Mouse (Mus musculus) CD4-positive helper T cell, adult 2 months (primary cell): ENCODE data around the gene Gtf3c1.

Experiments used
- DNase-seq: peaks from one replicate; pipeline ENCODE4 v3.0.0-alpha.2; 2012; ENCODE audit warnings: low read depth, missing footprints, low spot score

The Gtf3c1 gene

DNA sequence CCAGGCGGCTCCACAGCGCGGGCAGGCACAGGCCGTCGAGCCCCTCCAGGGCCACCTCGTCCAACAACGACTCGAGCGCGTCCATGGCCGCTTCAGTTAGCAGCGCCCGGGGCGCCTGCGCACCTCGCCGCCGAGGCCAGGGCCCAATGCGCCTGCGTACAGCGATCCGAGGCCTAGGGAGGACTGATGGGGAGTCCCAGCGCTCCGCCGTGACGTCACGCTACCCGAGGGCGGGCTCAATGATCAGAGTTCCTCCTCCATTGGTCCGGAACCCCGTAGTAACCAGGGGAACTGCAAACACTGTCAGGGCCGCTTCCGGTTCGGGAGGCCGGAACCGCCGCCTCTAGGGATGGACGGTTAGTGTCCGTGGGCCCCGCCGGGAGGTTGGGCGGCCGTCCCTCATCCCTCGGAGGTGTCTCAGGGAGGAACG is at the start of gene Gtf3c1, which contains the start of gene D430042O09Rik:
Gene Gtf3c1 (minus strand): TSS at position 188 of the 430 bp plus-strand sequence.
Gene D430042O09Rik (plus strand): TSS at position 296 of the 430 bp plus-strand sequence.
- DNase-seq: peak; percentile 99

DNA sequence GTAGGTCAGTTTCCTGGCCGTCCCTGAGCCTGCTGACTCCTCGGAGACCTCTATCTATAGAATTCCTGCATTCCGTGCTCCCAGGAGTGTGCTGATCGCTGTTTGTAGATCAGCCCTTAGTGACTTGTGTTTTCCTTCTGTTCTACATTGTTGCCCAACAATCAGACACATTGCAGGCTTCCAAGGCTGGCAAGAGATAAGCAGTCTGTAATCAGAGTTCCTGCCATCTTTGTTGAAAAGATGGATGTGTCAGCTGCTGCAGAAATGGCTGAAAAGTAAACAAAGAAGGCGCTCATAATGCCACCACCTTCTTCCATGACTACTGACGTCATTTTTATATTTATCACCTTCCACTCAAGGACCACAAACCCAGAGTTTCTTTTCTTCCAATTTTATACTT is 49.2 kb upstream of the Gtf3c1 start:
- no peak for DNase-seq

DNA sequence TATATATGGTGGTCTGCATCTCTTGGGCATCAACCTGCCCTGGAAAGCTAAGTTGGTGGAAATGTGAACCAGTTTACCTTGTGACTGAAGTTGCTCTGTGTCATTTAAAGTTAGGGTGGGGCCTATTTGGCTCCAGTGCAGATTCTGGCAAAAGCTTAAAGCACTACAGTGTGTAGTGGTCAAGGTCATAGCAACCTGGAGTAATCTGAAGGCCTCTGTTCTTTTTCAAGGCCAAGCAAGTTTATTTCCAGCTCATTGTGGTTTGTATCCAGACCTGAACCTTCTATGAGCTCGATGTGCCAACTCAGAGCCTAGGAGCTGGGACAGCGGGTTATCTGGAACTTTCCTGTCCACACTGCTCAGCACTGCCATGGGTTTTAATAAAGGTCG is 45.7 kb upstream of the Gtf3c1 start:
- no peak for DNase-seq

- no peak for DNase-seq
These were observed 45.2 kb upstream of the Gtf3c1 start for GRCm38 (mm10) chr7:125752699-125753325.

DNA sequence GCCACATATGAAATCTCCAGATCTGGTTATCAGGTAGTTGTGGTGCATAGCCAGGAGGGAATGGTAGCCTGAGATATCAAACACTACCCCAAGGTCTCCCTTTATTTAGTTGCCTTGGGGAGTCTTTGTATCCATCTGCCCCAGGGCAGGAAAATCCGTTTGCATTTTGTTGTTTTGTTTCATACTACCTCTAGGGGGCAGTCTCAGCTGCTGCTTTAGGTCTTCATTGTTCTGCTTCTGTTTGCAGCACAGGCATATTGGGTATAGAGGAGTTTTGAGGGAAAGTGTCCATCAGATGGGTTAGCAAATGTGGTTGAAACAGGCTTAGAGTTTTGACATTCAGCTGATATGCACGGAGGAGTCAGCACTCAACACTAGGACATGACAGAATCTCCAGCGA is 40.6 kb upstream of the Gtf3c1 start:
- DNase-seq: no peak

DNA sequence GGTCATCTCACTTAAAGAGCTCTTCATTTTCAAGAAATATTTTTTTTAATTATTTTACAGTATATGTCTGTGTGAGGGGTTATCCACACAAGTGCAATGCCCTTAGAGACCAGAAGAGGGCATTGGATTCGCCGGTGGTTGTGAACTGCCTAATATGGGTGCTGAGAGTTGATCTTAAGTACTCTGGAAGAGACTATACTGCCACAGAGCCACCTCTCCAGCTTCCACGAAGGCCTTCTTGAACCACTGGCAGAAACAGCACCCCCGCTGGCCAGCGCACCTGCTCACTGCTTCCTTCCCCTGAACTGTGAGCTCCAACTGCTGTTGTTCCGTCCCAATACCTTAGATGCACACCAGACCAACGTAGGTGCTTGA is 39.7 kb upstream of the Gtf3c1 start:
- DNase-seq: no peak

GRCm38 (mm10) chr7:125746621-125747315 is 39.2 kb upstream of the Gtf3c1 start:
- no peak for DNase-seq

DNA sequence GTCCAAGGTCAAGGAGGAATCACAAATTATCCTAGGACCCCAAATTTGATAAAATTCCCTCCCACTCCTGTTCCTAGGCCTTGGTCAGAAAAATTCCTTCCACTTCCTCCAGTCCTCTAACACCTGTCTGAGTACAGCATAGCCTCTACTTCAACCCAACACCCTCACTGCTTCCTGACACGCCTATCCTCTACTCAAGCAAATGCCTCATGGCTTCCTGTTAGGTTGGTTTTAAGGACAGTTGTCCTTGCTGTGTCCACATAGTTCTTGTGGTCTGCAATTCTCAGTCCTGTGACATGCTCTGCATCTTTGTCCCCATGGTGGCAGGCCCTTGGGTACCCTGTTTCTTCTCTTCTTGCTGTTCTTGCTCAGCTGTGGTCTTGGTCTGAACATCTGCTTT is 37.2 kb upstream of the Gtf3c1 start:
- no peak for DNase-seq

DNA sequence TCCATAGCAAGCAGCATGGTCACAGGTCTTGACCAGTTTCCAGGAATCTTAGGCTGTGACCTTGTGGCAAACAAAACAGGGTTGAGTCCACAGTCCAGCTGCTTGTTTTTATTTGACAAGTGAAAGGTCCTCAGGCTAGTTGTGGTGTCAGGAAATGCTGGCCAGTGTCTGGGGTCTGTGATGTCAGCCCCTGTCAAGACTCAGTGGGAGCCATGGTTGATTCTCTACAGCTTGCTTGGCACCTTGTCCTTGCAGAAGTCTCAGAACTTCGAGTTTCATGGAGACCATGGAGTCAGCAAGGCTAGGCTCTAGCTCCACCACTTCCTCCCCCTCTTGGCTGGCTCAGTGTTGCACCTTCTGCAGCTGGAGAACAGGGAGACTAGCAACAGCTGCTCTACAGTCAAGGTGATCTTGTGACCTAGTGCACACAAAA is 33.7 kb upstream of the Gtf3c1 start:
- no peak for DNase-seq

GRCm38 (mm10) chr7:125740521-125740920 is 32.9 kb upstream of the Gtf3c1 start:
- no peak for DNase-seq

- no peak for DNase-seq
These were observed 28.9 kb upstream of the Gtf3c1 start for GRCm38 (mm10) chr7:125736366-125737015.

DNA sequence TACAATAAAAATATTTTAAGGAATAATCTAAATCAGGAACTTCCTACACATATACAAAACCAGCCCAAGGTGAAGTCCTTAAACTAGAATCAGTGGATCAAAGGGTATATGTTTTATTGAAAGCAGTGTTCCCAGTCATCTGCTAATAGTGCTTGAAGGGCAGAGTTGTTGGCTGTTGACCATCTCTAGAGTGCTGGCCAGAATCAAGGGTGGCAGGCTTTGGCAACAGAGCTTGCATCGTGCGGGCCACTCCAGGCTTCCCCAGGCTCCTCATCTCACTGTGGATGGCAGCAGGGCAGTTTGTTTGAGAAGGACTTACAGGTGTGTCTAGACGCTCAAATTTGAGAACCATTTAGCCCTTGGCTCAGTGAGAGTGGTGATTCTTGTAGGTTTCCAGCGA is 26.2 kb upstream of the Gtf3c1 start:
- DNase-seq: no peak

DNA sequence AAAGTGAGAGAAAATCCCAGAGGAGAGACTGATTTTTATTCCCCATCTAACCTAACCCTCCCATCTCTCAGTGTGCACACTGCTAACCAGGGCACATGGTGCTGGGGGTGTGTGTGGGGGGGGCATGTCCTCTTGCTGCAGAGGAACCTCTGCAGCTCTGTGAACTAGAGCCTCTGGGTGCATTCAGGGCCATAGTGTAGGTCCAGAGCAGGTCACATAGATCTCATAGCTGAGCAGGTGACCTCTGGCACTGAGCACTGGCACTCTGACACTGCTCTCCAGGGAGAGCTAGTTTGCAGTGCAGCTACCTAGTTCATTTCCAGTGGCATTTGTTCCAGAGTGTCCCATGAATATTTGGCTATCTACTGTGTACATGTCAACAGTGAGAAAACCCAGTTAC is 24.1 kb upstream of the Gtf3c1 start:
- DNase-seq: no peak

- no peak for DNase-seq
These were observed 15.8 kb upstream of the Gtf3c1 start for GRCm38 (mm10) chr7:125723189-125723972.

DNA sequence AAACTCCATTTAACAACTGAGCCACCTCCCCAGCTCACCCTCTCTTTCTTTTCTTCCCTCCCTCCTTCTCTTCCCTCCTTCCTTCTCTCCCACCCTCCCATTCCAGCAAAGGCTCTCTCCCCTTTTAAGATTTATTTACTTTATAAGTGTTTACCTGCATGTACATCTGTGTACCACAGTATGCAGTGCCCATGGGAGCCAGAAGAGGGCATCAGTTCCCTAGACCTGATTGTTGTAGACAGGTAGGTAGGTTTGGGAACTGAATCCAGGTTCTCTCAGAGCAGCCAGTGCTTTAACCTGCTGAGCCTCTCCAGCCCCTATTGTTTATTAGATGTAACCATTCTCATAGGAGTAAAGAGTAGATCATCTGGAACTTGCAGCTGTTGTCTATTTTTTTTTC is 14.5 kb upstream of the Gtf3c1 start:
- no peak for DNase-seq

GRCm38 (mm10) chr7:125721033-125721432 is 13.5 kb upstream of the Gtf3c1 start:
- DNase-seq: no peak

DNA sequence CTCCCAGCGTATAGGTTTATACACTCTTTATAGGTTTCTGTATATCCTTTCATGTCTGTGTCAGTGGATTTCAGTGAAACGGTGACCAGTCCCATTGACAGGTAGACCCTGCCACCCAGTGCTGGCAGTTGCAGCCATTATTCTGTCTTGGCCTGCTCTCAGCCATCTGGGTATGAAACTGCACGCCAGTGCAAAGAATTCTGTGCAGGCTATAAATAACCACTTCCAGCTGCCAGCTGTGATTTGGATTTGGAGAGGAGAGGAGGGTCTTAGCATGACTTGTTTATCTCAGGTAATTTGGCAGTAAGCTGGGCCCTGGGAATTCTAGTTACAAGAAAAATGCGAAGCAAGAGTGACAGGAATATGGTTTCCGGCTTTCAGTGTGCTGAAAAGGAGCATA is 12.8 kb upstream of the Gtf3c1 start:
- no peak for DNase-seq

DNA sequence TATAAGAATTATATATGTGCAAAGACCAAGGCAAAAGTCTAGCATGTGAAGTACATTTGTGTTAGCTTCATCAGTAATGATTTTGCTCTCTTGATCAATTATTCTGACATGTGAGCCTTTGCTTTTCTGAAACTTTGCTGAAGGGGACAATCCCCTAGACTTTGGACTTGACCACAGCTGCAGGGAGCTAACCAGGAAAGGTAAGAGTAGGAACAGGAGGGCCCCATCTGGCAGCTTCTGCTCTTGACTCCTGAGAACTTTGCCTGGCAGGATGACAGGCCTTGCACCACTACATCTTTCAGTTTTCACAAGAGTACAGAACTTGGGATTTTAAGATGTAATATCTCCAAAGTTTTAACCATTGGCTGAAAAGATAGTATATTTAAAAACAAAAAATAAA is 10.0 kb upstream of the Gtf3c1 start:
- no peak for DNase-seq

- DNase-seq: no peak
These were observed 9.1 kb upstream of the Gtf3c1 start for GRCm38 (mm10) chr7:125716724-125717123.

- no peak for DNase-seq
These were observed 7.2 kb upstream of the Gtf3c1 start for GRCm38 (mm10) chr7:125714803-125715202.

GRCm38 (mm10) chr7:125713542-125714055 is 6.0 kb upstream of the Gtf3c1 start:
- DNase-seq: peak; percentile 68

DNA sequence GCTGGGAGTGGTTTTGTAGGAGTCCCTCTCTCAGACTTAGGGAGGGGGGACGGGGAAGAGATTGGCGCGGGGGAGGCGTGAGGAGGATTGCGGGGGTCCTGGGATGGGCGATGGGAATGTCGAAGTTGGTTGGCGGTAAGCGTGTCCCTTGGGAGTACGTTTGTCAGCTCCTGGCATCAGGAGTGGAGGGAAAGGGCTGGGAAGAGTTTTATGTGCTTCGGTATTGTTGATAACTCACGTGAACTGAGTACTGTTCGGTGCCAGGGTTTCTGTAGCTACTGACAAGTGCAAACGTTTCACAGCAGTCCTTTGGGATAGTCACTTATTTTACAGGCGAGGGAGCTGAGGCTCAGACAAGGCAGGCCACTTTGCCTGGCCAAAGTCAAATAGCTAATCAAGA is 520 bp upstream of the Gtf3c1 start:
- DNase-seq: no peak
